Mouse (Mus musculus) kidney, adult 2 months (tissue): ENCODE data around the gene Micall1. TPM values are rescaled to one million over a fixed set of nuclear protein-coding genes. Genes with fewer than 3 reads are reported as not detected.

Experiments used
- DNase-seq: peaks from one replicate; pipeline ENCODE4 v3.0.0; 2021
- H3K27ac ChIP-seq: fragments of 200-500 bp; 2 replicates; pipeline ENCODE4 v1.5.1; 2012; ENCODE audit warnings: low read depth, low read length, control low read depth, inconsistent platforms; ENCODE audit not compliant: insufficient read depth
- H3K27me3 ChIP-seq: fragments of 200-500 bp; replicated peaks from 2 replicates; pipeline ENCODE4 v1.6.1; 2012; ENCODE audit warnings: mild to moderate bottlenecking, moderate library complexity, low read length, inconsistent platforms; ENCODE audit not compliant: control insufficient read depth, insufficient read depth
- H3K36me3 ChIP-seq: fragments of 200-500 bp; 2 replicates; pipeline ENCODE4 v1.6.1; 2012; ENCODE audit warnings: mild to moderate bottlenecking, moderate library complexity, low read length, inconsistent platforms; ENCODE audit not compliant: control insufficient read depth, insufficient read depth
- H3K4me1 ChIP-seq: fragments of 200-500 bp; 2 replicates; pipeline ENCODE4 v1.6.1; 2011; ENCODE audit warnings: low read length; ENCODE audit not compliant: control insufficient read depth, insufficient read depth
- H3K4me3 ChIP-seq: fragments of 200-500 bp; 2 replicates; pipeline ENCODE4 v1.5.1; 2011; ENCODE audit warnings: mild to moderate bottlenecking, low read depth, low read length, control low read depth; ENCODE audit not compliant: insufficient read depth
- CTCF ChIP-seq: fragments of 200-500 bp; conservative IDR thresholded peaks from 2 replicates; pipeline ENCODE4 v1.5.1; 2011; ENCODE audit warnings: low read depth, mild to moderate bottlenecking, control low read depth, low read length, moderate library complexity, mixed read lengths; ENCODE audit not compliant: insufficient read depth, insufficient read length
- POLR2A ChIP-seq: fragments of 200-500 bp; IDR thresholded peaks from one replicate; pipeline ENCODE4 v1.6.1; 2011; ENCODE audit warnings: low read depth, low read length, control low read depth
- WGBS: fragments of 180-500 bp; shearing (Covaris S2); methylation state at CpG from one replicate; pipeline ENCODE4 v1.1.7; 2018; 5-methylcytosine and 5-hydroxymethylcytosine counted together
- polyA plus RNA-seq: library from polyadenylated mRNA; depleted of rRNA; stranded (reverse); fragments of >200 nt; gene quantifications from 2 replicates; pipeline ENCODE4 v1.2.3, GENCODE M21; 2012

The Micall1 gene
- polyA plus RNA-seq, 1 experiment, result 23.3 TPM

DNA sequence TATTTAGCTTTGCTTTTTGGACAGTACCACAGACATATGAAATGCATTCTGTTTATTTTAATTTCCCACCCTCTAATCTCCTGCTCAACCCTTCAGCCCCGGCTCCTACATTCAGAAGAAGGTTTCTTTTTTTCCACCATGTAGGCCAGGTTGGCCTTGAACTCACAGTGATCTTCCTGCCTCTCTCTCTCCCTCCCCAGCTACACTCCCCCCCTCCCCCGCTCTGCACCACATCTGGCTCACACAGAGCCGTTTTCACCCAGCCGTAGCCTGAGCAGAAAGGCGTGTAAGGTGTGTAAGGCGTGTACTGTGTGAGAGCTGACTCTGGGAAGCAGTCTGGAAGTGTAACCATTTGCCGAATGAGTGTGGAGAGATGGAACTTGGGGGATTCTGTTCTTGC, 20.6 kb downstream of the Micall1 start:
- no peak for DNase-seq
- H3K27ac ChIP-seq, result no peak overlapping the region
- TF ChIP-seq POLR2A (no peak), CTCF (no peak)
- H3K4me1 ChIP-seq, result peaks cover 17% of the 10 kb centered on the region
- H3K36me3 ChIP-seq, result no peaks in the 10 kb centered on the region; the same call in 1 of the 2 replicates
- WGBS, result 62% methylated on average over 7 of the region's 7 CpGs
- no peak overlapping the region for H3K4me3 ChIP-seq
- no peaks in the 10 kb centered on the region for H3K27me3 ChIP-seq

DNA sequence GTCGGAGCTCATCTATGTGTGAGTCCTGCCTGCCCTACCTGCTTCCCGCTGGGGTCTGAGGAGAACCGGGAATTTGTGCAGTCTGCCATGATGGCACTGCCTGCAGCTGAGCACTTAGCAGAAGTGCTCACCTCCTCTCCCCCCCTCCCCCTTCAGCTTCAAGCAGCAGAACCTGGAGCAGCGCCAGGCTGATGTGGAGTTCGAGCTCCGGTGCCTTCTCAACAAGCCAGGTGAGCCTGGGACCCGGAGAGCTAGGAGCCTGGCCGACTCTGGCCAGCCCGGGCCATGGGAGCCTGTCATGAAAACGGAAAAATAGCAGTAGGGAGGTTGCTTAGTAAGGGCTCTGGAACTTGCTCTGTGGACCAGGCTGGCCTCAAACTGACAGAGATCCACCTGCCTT, 22.1 kb downstream of the Micall1 start:
- peak overlapping the region; percentile 72 for H3K27ac ChIP-seq
- WGBS, result 41% methylated on average over 10 of the region's 10 CpGs
- no peaks in the 10 kb centered on the region for H3K27me3 ChIP-seq
- TF ChIP-seq CTCF (no peak), POLR2A (no peak)
- peaks cover 31% of the 10 kb centered on the region for H3K4me1 ChIP-seq
- DNase-seq, result peak; percentile 77
- no peaks in the 10 kb centered on the region; the same call in 1 of the 2 replicates for H3K36me3 ChIP-seq
- no peak overlapping the region for H3K4me3 ChIP-seq

DNA sequence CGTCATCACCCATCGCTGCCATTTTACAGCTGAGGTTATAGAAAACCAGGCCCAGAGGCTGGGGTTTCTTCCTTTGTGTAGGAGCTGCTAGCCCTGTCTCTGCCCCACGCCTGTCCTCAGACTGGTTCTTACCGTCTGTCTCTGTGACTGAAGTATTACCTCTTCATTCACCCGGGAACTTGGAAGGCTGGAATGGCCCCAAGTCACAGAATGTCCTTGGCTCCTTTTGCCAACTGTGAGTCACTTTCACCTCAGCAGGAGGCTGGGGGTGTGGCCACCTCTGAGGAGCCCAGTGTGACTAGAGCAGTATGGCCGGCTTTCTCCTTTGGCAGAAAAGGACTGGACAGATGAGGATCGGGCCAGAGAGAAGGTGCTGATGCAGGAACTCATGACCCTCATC, 22.7 kb downstream of the Micall1 start:
- peak; percentile 97 for DNase-seq
- Histone ChIP-seq H3K27me3 (no peaks in the 10 kb centered on the region), H3K4me3 (peak overlapping the region; percentile 45), H3K36me3 (no peaks in the 10 kb centered on the region; the same call in 1 of the 2 replicates), H3K27ac (peak overlapping the region; percentile 90), H3K4me1 (peaks cover 37% of the 10 kb centered on the region)
- no peak for TF ChIP-seq CTCF
- WGBS, result 35% methylated on average over 7 of the region's 7 CpGs

DNA sequence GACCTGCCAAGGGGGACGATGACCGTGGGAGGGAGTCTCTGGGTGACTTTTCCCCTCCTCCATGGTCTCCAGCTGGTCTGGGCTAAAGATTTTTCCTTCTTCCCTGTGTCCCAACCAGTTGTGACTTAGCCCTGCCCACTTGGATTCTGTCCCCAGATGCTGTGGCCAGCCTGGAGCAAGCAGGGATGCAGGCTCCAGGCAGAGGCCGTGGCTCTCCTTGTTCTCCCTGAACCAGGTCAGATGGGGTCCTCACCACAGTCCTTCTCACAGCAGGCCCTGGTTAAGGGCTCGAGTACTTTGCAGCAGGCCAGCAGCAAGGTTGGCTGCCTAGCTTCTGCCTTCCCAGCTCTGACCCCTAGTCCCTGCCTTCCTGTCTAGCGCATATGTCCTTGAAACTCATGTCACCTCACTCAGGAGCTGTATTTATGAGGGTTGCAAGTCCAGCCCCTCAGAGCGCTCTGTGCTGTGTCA, 24.5 kb downstream of the Micall1 start:
- peaks cover 37% of the 10 kb centered on the region for H3K4me1 ChIP-seq
- peak; percentile 62 for DNase-seq
- H3K27me3 ChIP-seq, result no peaks in the 10 kb centered on the region
- TF ChIP-seq POLR2A, result no peak
- no peak for TF ChIP-seq CTCF
- H3K27ac ChIP-seq, result peak overlapping the region; percentile 68
- WGBS, result 60% methylated on average over 6 of the region's 6 CpGs
- H3K4me3 ChIP-seq, result no peak overlapping the region
- H3K36me3 ChIP-seq, result no peaks in the 10 kb centered on the region

DNA sequence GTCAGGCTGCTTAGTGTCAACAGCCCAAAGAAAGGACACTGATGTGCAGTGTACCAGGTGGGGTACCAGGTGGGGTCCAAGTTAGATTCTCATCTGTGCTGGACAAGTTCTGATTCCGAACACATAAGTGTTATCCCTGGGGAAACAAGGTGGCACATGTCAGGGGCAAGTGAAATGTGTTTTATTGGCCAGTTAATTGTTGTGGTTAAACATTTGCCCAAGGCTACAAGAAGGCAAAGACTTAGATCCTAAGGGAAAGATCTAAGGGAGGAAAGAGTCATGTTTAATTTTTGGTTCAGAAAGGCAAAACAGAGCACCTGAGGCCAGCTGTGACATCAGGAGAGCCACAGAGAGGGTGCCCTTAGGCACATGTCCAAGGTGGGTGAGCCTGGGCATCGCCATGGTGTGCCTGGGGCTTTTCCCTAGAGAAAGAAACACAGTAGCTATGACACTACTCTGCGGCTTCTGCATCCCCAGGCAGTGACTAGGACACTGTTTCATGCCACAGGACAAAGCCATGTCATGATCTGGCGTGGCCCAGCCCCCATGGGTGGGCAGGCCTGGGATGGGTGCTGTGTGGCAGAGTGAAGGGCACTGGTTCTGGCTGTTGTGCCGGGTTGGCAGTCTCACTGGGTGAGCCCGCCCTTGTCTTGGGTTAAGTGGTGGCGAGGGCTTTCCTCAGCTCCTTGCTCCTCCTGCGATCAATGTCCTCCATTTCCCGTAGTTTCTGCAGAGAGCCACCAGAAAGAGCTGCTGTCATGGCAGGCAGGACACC, 26.0 kb downstream of the Micall1 start:
- Histone ChIP-seq H3K4me1 (peaks cover 37% of the 10 kb centered on the region), H3K27ac (peak overlapping the region; percentile 68), H3K36me3 (no peaks in the 10 kb centered on the region), H3K27me3 (no peaks in the 10 kb centered on the region), H3K4me3 (no peak overlapping the region)
- DNase-seq, result peak; percentile 50
- WGBS, result 68% methylated on average over 9 of the region's 9 CpGs
- TF ChIP-seq CTCF (no peak), POLR2A (no peak)

DNA sequence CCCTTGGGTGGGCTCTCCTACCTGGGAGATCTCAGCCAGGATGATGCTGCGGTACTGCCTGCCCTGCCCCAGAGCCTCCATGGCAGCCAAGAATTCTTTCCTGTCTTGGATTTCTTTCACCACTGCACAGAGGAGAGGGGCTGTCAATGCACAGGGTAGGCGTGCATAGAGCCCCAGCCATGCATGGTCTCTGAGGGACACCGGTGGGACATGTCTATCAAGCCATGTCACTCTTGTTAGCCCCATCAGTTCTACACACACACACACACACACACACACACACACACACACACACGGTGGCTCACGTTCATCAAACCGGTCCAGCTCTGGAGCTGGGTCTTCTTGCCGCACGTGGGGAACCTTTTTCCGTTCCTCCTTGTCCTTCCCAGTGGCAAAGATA, 26.6 kb downstream of the Micall1 start:
- Histone ChIP-seq H3K4me3 (no peak overlapping the region), H3K27me3 (no peaks in the 10 kb centered on the region), H3K36me3 (no peaks in the 10 kb centered on the region), H3K27ac (peak overlapping the region; percentile 32), H3K4me1 (peaks cover 36% of the 10 kb centered on the region)
- DNase-seq, result no peak
- no peak for TF ChIP-seq POLR2A
- TF ChIP-seq CTCF, result no peak
- WGBS, result 53% methylated on average over 9 of the region's 9 CpGs

DNA sequence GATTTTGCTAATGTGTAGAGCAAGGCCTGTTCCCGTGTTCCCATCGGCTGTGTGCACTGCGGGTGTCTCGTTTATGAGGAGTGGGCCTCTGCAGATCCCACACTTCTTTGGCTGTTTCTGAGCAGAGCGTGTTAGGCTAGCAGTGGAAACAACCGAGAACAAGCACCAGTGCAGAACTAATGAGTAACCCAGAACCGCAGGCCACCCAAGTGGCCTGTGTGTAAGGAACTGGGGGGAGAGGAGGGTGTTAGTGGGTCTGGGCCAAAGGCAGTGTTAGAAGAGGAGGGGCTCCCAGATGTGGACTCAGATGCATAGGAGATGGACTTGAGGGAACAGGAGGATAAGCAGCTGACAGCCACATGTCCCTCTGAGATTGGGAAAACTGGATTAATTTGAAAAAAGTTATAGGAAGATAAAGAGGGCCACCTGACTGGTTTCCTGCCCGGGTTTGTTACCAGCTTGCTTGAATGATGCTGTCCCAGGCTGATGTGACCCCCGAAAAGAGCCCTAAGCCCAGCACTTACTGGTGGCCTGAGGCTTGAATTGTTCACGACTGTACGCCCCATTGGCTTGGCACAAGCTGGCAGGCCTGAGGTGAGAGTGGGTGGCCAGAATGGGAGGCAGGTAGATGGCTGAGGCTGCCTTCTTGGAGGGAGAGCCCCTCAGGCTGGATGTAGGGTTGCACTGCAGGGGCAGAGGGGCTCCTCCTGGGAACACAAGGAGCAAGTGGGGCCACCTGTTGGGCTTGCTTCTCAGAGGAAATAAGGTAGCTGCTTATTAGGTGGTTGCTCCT, 27.3 kb downstream of the Micall1 start:
- DNase-seq, result peak; percentile 62
- no peak overlapping the region for H3K4me3 ChIP-seq
- H3K4me1 ChIP-seq, result peaks cover 30% of the 10 kb centered on the region
- peak overlapping the region; percentile 41 for H3K27ac ChIP-seq
- H3K27me3 ChIP-seq, result no peaks in the 10 kb centered on the region
- 34% methylated on average over 11 of the region's 11 CpGs for WGBS
- H3K36me3 ChIP-seq, result no peaks in the 10 kb centered on the region
- TF ChIP-seq CTCF (no peak), POLR2A (peak; percentile 20)
